Mouse (Mus musculus) midbrain, embryonic 12.5 days (tissue): ENCODE results near the gene Slit3. TPM values are rescaled to one million over a fixed set of nuclear protein-coding genes. Genes with fewer than 3 reads are reported as not detected.

Experiments used
- ATAC-seq: fragments of 200-750 bp; cut with Nextera tagmentation; 2 replicates; pipeline ENCODE4 v1.8.0; 2017; ENCODE audit warnings: low read depth, moderate TSS enrichment, moderate library complexity; ENCODE audit not compliant: low FRiP score
- H3K27ac ChIP-seq: fragments of 300-500 bp; sonication (generic); replicated peaks from 2 replicates; pipeline ENCODE4 v1.5.1; 2016; ENCODE audit warnings: mild to moderate bottlenecking
- H3K27me3 ChIP-seq: fragments of 300-500 bp; sonication (generic); 2 replicates; pipeline ENCODE4 v1.6.1; 2016; ENCODE audit warnings: mild to moderate bottlenecking
- H3K36me3 ChIP-seq: fragments of 300-500 bp; sonication (generic); 2 replicates; pipeline ENCODE4 v1.6.1; 2016
- H3K4me1 ChIP-seq: fragments of 300-500 bp; sonication (generic); 2 replicates; pipeline ENCODE4 v1.6.1; 2016
- H3K4me2 ChIP-seq: fragments of 300-500 bp; sonication (generic); replicated peaks from 2 replicates; pipeline ENCODE4 v1.6.1; 2016; ENCODE audit warnings: mild to moderate bottlenecking, moderate library complexity
- H3K4me3 ChIP-seq: fragments of 300-500 bp; sonication (generic); 2 replicates; pipeline ENCODE4 v1.5.1; 2016; ENCODE audit warnings: mild to moderate bottlenecking
- H3K9ac ChIP-seq: fragments of 300-500 bp; sonication (generic); replicated peaks from 2 replicates; pipeline ENCODE4 v1.6.1; 2016; ENCODE audit warnings: mild to moderate bottlenecking, moderate library complexity
- H3K9me3 ChIP-seq: fragments of 300-500 bp; sonication (generic); 2 replicates; pipeline ENCODE4 v1.6.1; 2016; ENCODE audit warnings: mild to moderate bottlenecking
- WGBS: fragments of 180-500 bp; shearing (Covaris S2); methylation state at CpG from one replicate; pipeline ENCODE4 v1.1.7; 2016; 5-methylcytosine and 5-hydroxymethylcytosine counted together
- polyA plus RNA-seq: library from polyadenylated mRNA; unstranded; fragments of >200 nt; fragmentation: Nextera tagmentation; extraction: Ambion mirVana; gene quantifications from 2 replicates; pipeline ENCODE4 v1.2.1, GENCODE M21; 2016

Gene Slit3
- polyA plus RNA-seq, 1 experiment from 2014 or later = 16.2 TPM

GRCm38 (mm10) chr11:35370705-35371104 is 249.7 kb downstream of the Slit3 start:
- Histone ChIP-seq H3K27ac (no peak overlapping the region), H3K4me3 (no peak overlapping the region), H3K27me3 (peaks cover 92% of the 10 kb centered on the region), H3K4me1 (peaks cover 3% of the 10 kb centered on the region), H3K9ac (no peak overlapping the region), H3K9me3 (peaks cover 7% of the 10 kb centered on the region; the same call in 1 of the 2 replicates), H3K4me2 (no peak overlapping the region), H3K36me3 (no peaks in the 10 kb centered on the region)
- ATAC-seq = no peak
- WGBS = 12% methylated on average over 5 of the region's 5 CpGs

- peaks cover 92% of the 10 kb centered on the region for H3K27me3 ChIP-seq
- no peak for ATAC-seq
- H3K4me2 ChIP-seq = no peak overlapping the region
- no peaks in the 10 kb centered on the region for H3K4me1 ChIP-seq
- H3K9ac ChIP-seq = no peak overlapping the region
- H3K27ac ChIP-seq = no peak overlapping the region
- H3K4me3 ChIP-seq = no peak overlapping the region
- WGBS = 89% methylated on average over 3 of the region's 3 CpGs
- H3K36me3 ChIP-seq = no peaks in the 10 kb centered on the region
- H3K9me3 ChIP-seq = peaks cover 7% of the 10 kb centered on the region; the same call in 1 of the 2 replicates
Measured at GRCm38 (mm10) chr11:35372410-35372809, 251.4 kb downstream of the Slit3 start.

- Histone ChIP-seq H3K9ac (no peak overlapping the region), H3K4me1 (no peaks in the 10 kb centered on the region), H3K27ac (no peak overlapping the region), H3K27me3 (peaks cover 83% of the 10 kb centered on the region), H3K4me2 (no peak overlapping the region), H3K9me3 (peaks cover 7% of the 10 kb centered on the region; the same call in 1 of the 2 replicates), H3K4me3 (no peak overlapping the region), H3K36me3 (no peaks in the 10 kb centered on the region)
- no peak for ATAC-seq
- whole genome bisulfite sequencing = 73% methylated on average over 4 of the region's 4 CpGs
Measured at GRCm38 (mm10) chr11:35375072-35375471, 254.0 kb downstream of the Slit3 start.

- H3K4me2 ChIP-seq = no peak overlapping the region
- no peaks in the 10 kb centered on the region for H3K9me3 ChIP-seq
- 76% methylated on average over 7 of the region's 7 CpGs for WGBS
- H3K4me3 ChIP-seq = no peak overlapping the region
- H3K36me3 ChIP-seq = no peaks in the 10 kb centered on the region
- no peaks in the 10 kb centered on the region for H3K4me1 ChIP-seq
- peaks cover 69% of the 10 kb centered on the region for H3K27me3 ChIP-seq
- no peak overlapping the region for H3K27ac ChIP-seq
- H3K9ac ChIP-seq = no peak overlapping the region
- no peak for ATAC-seq
Measured at GRCm38 (mm10) chr11:35378802-35379201, 257.8 kb downstream of the Slit3 start.

- Histone ChIP-seq H3K4me1 (no peaks in the 10 kb centered on the region), H3K9ac (no peak overlapping the region), H3K27me3 (peaks cover 71% of the 10 kb centered on the region), H3K9me3 (no peaks in the 10 kb centered on the region), H3K4me3 (no peak overlapping the region), H3K27ac (no peak overlapping the region), H3K4me2 (no peak overlapping the region), H3K36me3 (no peaks in the 10 kb centered on the region)
- 90% methylated on average over 7 of the region's 7 CpGs for WGBS
- ATAC-seq = no peak
Measured at GRCm38 (mm10) chr11:35379407-35379806, 258.4 kb downstream of the Slit3 start.

- Histone ChIP-seq H3K27me3 (peaks cover 71% of the 10 kb centered on the region), H3K4me1 (no peaks in the 10 kb centered on the region), H3K4me3 (no peak overlapping the region), H3K9ac (no peak overlapping the region), H3K9me3 (no peaks in the 10 kb centered on the region), H3K4me2 (no peak overlapping the region), H3K36me3 (no peaks in the 10 kb centered on the region), H3K27ac (no peak overlapping the region)
- 76% methylated on average over 1 of the region's 1 CpGs for WGBS
- ATAC-seq = no peak
Measured at GRCm38 (mm10) chr11:35380766-35381165, 259.7 kb downstream of the Slit3 start.

- no peaks in the 10 kb centered on the region for H3K9me3 ChIP-seq
- peaks cover 64% of the 10 kb centered on the region for H3K27me3 ChIP-seq
- H3K27ac ChIP-seq = no peak overlapping the region
- no peak for ATAC-seq
- H3K4me3 ChIP-seq = no peak overlapping the region
- WGBS = 38% methylated on average over 3 of the region's 3 CpGs
- H3K4me2 ChIP-seq = no peak overlapping the region
- no peak overlapping the region for H3K9ac ChIP-seq
- H3K36me3 ChIP-seq = no peaks in the 10 kb centered on the region
- no peaks in the 10 kb centered on the region for H3K4me1 ChIP-seq
Measured at GRCm38 (mm10) chr11:35385444-35385843, 264.4 kb downstream of the Slit3 start.

- no peak overlapping the region for H3K4me3 ChIP-seq
- H3K4me2 ChIP-seq = no peak overlapping the region
- peaks cover 71% of the 10 kb centered on the region for H3K27me3 ChIP-seq
- H3K9me3 ChIP-seq = no peaks in the 10 kb centered on the region
- H3K27ac ChIP-seq = no peak overlapping the region
- H3K36me3 ChIP-seq = no peaks in the 10 kb centered on the region
- WGBS = 81% methylated on average over 10 of the region's 10 CpGs
- no peak for ATAC-seq
- no peak overlapping the region for H3K9ac ChIP-seq
- H3K4me1 ChIP-seq = no peaks in the 10 kb centered on the region
Measured at GRCm38 (mm10) chr11:35387826-35388225, 266.8 kb downstream of the Slit3 start.

- H3K27ac ChIP-seq = no peak overlapping the region
- no peaks in the 10 kb centered on the region for H3K4me1 ChIP-seq
- WGBS = 79% methylated on average over 12 of the region's 12 CpGs
- H3K9me3 ChIP-seq = no peaks in the 10 kb centered on the region
- no peak overlapping the region for H3K4me2 ChIP-seq
- no peak overlapping the region for H3K9ac ChIP-seq
- no peak for ATAC-seq
- peaks cover 72% of the 10 kb centered on the region for H3K27me3 ChIP-seq
- no peaks in the 10 kb centered on the region for H3K36me3 ChIP-seq
- no peak overlapping the region for H3K4me3 ChIP-seq
Measured at GRCm38 (mm10) chr11:35388471-35388870, 267.4 kb downstream of the Slit3 start.

GRCm38 (mm10) chr11:35389341-35389740 is 268.3 kb downstream of the Slit3 start:
- no peak overlapping the region for H3K4me3 ChIP-seq
- H3K9me3 ChIP-seq = no peaks in the 10 kb centered on the region
- H3K4me1 ChIP-seq = no peaks in the 10 kb centered on the region
- no peak overlapping the region for H3K27ac ChIP-seq
- no peak overlapping the region for H3K9ac ChIP-seq
- 87% methylated on average over 7 of the region's 7 CpGs for WGBS
- peaks cover 74% of the 10 kb centered on the region for H3K27me3 ChIP-seq
- H3K4me2 ChIP-seq = no peak overlapping the region
- no peaks in the 10 kb centered on the region for H3K36me3 ChIP-seq
- ATAC-seq = no peak

- Histone ChIP-seq H3K4me3 (no peak overlapping the region), H3K9ac (no peak overlapping the region), H3K4me2 (no peak overlapping the region), H3K4me1 (no peaks in the 10 kb centered on the region), H3K36me3 (no peaks in the 10 kb centered on the region), H3K27me3 (peaks cover 68% of the 10 kb centered on the region), H3K9me3 (no peaks in the 10 kb centered on the region), H3K27ac (no peak overlapping the region)
- WGBS = 76% methylated on average over 9 of the region's 9 CpGs
- no peak for ATAC-seq
Measured at GRCm38 (mm10) chr11:35389780-35390435, 268.9 kb downstream of the Slit3 start.

GRCm38 (mm10) chr11:35393815-35394214 is 272.8 kb downstream of the Slit3 start:
- ATAC-seq = no peak
- Histone ChIP-seq H3K27me3 (peaks cover 51% of the 10 kb centered on the region), H3K36me3 (no peaks in the 10 kb centered on the region), H3K27ac (no peak overlapping the region), H3K9ac (no peak overlapping the region), H3K4me3 (no peak overlapping the region), H3K4me2 (no peak overlapping the region), H3K4me1 (no peaks in the 10 kb centered on the region), H3K9me3 (no peaks in the 10 kb centered on the region)
- WGBS = 60% methylated on average over 5 of the region's 5 CpGs

GRCm38 (mm10) chr11:35395376-35395775 is 274.4 kb downstream of the Slit3 start:
- 72% methylated on average over 8 of the region's 8 CpGs for WGBS
- Histone ChIP-seq H3K9ac (no peak overlapping the region), H3K9me3 (no peaks in the 10 kb centered on the region), H3K36me3 (no peaks in the 10 kb centered on the region), H3K4me1 (no peaks in the 10 kb centered on the region), H3K4me3 (no peak overlapping the region), H3K27me3 (peaks cover 39% of the 10 kb centered on the region), H3K27ac (no peak overlapping the region), H3K4me2 (no peak overlapping the region)
- no peak for ATAC-seq
